8 mouse cellular contexts compared by ENCODE assay signal in the genomic region with DNA sequence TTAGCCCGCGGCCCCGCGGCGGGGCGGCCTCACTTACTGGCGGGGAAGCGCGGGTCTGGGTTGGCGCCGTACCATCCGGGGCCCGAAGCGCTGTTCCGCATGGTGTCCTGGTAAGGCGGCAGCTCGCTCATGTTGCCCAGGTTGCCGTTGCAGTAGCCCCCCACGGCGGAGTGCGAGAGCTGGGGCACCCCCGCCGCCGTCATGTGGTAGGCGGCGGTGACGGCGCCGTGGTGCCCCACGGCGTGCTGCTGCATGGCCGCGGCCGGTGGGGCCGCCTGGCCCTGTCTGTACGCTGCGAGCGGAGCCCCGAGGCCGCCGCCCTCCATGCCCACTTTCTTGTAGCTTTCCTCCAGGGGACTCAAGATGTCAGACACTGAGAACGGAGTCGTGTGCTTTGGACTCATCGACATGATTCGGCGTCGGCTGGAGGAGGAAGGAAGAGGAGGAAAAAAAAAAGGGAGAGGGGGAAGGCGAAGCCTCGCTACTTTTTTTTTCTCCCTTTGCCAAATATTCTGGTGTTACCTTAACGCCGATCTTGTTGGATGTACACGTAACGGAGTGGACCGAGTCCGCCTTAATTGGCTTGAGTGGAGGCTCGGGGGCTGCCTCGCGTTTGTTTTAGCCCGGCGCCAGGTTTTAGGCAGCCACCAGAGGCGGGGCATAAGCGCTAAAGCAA. TPM values are rescaled to one million over a fixed set of nuclear protein-coding genes. Genes with fewer than 3 reads are reported as not detected.
DNase-seq lines count a peak whose midpoint lies in the region; ATAC-seq lines count a peak whose summit lies in the region.

No protein-coding gene starts in this region.

- H3K9ac ChIP-seq in heart, embryonic 12.5 days: no peak overlapping the region
- peak overlapping the region; percentile 63 for H3K9ac ChIP-seq in forebrain, embryonic 14.5 days (ENCODE audit: low read length)
- H3K9ac ChIP-seq in liver, embryonic 15.5 days: no peak overlapping the region
- H3K9ac ChIP-seq in neural tube, embryonic 13.5 days: no peak overlapping the region

- peaks cover 91% of the 10 kb centered on the region for H3K27me3 ChIP-seq in heart, embryonic 12.5 days (replicated peaks)
- H3K27me3 ChIP-seq in forebrain, embryonic 14.5 days (replicated peaks; ENCODE audit: control insufficient read depth, insufficient read depth, low read length): peaks cover 82% of the 10 kb centered on the region
- peaks cover 100% of the 10 kb centered on the region for H3K27me3 ChIP-seq in liver, embryonic 15.5 days
- peaks cover 98% of the 10 kb centered on the region for H3K27me3 ChIP-seq in neural tube, embryonic 13.5 days

- H3K27ac ChIP-seq in heart, embryonic 12.5 days (ENCODE audit: poor library complexity, severe bottlenecking): no peak overlapping the region
- peak overlapping the region; percentile 84 for H3K27ac ChIP-seq in forebrain, embryonic 14.5 days (ENCODE audit: low read depth, low read length)
- H3K27ac ChIP-seq in liver, embryonic 15.5 days (replicated peaks): no peak overlapping the region
- H3K27ac ChIP-seq in neural tube, embryonic 13.5 days (replicated peaks): no peak overlapping the region

- peak overlapping the region; percentile 42 for H3K4me3 ChIP-seq in heart, embryonic 12.5 days
- H3K4me3 ChIP-seq in forebrain, embryonic 14.5 days (ENCODE audit: low read depth, low read length): peak overlapping the region; percentile 33
- peak overlapping the region; percentile 2; the same call in 1 of the 2 replicates for H3K4me3 ChIP-seq in liver, embryonic 15.5 days (replicated peaks)
- H3K4me3 ChIP-seq in neural tube, embryonic 13.5 days: peak overlapping the region; percentile 3

- H3K4me1 ChIP-seq in heart, embryonic 12.5 days (replicated peaks): peaks cover 33% of the 10 kb centered on the region
- H3K4me1 ChIP-seq in forebrain, embryonic 14.5 days (ENCODE audit: control insufficient read depth, insufficient read depth, low read length): no peaks in the 10 kb centered on the region
- H3K4me1 ChIP-seq in liver, embryonic 15.5 days (replicated peaks): no peaks in the 10 kb centered on the region
- H3K4me1 ChIP-seq in neural tube, embryonic 13.5 days (replicated peaks): peaks cover 12% of the 10 kb centered on the region; the same call in 1 of the 2 replicates

- peak overlapping the region; percentile 69 for H3K4me2 ChIP-seq in heart, embryonic 12.5 days
- H3K4me2 ChIP-seq in forebrain, embryonic 14.5 days (ENCODE audit: low read length): peak overlapping the region; percentile 43
- H3K4me2 ChIP-seq in liver, embryonic 15.5 days: peak overlapping the region; percentile 27
- H3K4me2 ChIP-seq in neural tube, embryonic 13.5 days: peak overlapping the region; percentile 18

- no peaks in the 10 kb centered on the region for H3K36me3 ChIP-seq in heart, embryonic 12.5 days
- H3K36me3 ChIP-seq in forebrain, embryonic 14.5 days (ENCODE audit: control insufficient read depth, insufficient read depth, low read length): no peaks in the 10 kb centered on the region
- H3K36me3 ChIP-seq in liver, embryonic 15.5 days (replicated peaks): no peaks in the 10 kb centered on the region
- H3K36me3 ChIP-seq in neural tube, embryonic 13.5 days: no peaks in the 10 kb centered on the region

- under 1% methylated on average over 62 of the region's 62 CpGs for WGBS in heart, embryonic 12.5 days
- WGBS in forebrain, embryonic 14.5 days: under 1% methylated on average over 61 of the region's 62 CpGs
- WGBS in liver, embryonic 15.5 days (ENCODE audit: insufficient replicate concordance): 1% methylated on average over 62 of the region's 62 CpGs
- WGBS in neural tube, embryonic 13.5 days: under 1% methylated on average over 62 of the region's 62 CpGs

- ATAC-seq in heart, embryonic 12.5 days (ENCODE audit: insufficient number of reproducible peaks, low FRiP score): no peak
- 0 out of 2 replicates have a peak, but pooled peaks have one; percentile 6 for ATAC-seq in forebrain, embryonic 14.5 days
- ATAC-seq in liver, embryonic 15.5 days (ENCODE audit: insufficient read depth): no peak
- no peak; the same call in 1 of the 2 replicates for ATAC-seq in neural tube, embryonic 13.5 days (ENCODE audit: low read depth)

- no peaks in the 10 kb centered on the region for H3K9me3 ChIP-seq in heart, embryonic 12.5 days (replicated peaks)
- no peaks in the 10 kb centered on the region for H3K9me3 ChIP-seq in forebrain, embryonic 14.5 days (replicated peaks; ENCODE audit: control insufficient read depth, low read length)
- H3K9me3 ChIP-seq in liver, embryonic 15.5 days (replicated peaks): no peaks in the 10 kb centered on the region
- no peaks in the 10 kb centered on the region for H3K9me3 ChIP-seq in neural tube, embryonic 13.5 days

- DNase-seq in heart, adult 8-10 months (ENCODE audit: low spot score): no peak
- DNase-seq in forebrain, embryonic 14.5 days (ENCODE audit: low spot score): peak; percentile 58
- no peak for DNase-seq in spleen, postnatal 36 days (ENCODE audit: low spot score in 2 of 2)
- DNase-seq in right cerebral cortex, postnatal 36 days (ENCODE audit: low spot score in 2 of 2): no peak
- no peak for DNase-seq in kidney, adult 11 months

RNA-seq across cellular contexts. Expression of a gene that starts 1.9 kb away (rescaled TPM):
- polyA plus RNA-seq in heart, embryonic 12.5 days (2016; fragmentation: Nextera tagmentation; extraction: Ambion mirVana): 0.11 and 1.3 TPM in 2 replicates
- total RNA-seq in heart, adult 8-10 months (2022): not detected
- 13.9 and 15.9 TPM in 2 replicates for polyA plus RNA-seq in forebrain, embryonic 14.5 days (2014; fragmentation: Nextera tagmentation; extraction: Ambion mirVana)
- polyA plus RNA-seq in liver, embryonic 15.5 days (2015; fragmentation: Nextera tagmentation; extraction: Ambion mirVana): not detected in 2 replicates
- polyA plus RNA-seq in neural tube, embryonic 13.5 days (2015; fragmentation: Nextera tagmentation; extraction: Ambion mirVana): 0.14 and 0.73 TPM in 2 replicates

Comparison
In these comparisons a context has a peak if more than half of its experiments do, and no peak if none do; other contexts are left out.
1. H3K4me2 ChIP-seq: peak in every context shown above with its lines; median percentile 69 in heart, embryonic 12.5 days; 43 in forebrain, embryonic 14.5 days; 27 in liver, embryonic 15.5 days; 18 in neural tube, embryonic 13.5 days.